Comparison of ENCODE assay signal across 10 mouse cellular contexts in genomic region chr6:85825886-85826285, GRCm38 (mm10).
"Had no signal": no experiment of that assay in that cellular context is flagged by ENCODE, and none has a peak within 500 bp of the region (broad histone marks: within the 10 kb centered on the region; RNA-seq: fewer than 3 reads in every experiment).

No protein-coding gene starts in this region.

- DNase-seq: gastrocnemius, postnatal 14 days; gastrocnemius, postnatal 36 days; heart, adult 18-20 months; heart, postnatal 14 days; heart, postnatal 36 days; kidney, adult 11 months; kidney, postnatal 10 days; layer of hippocampus, adult 9-11 months; layer of hippocampus, postnatal 36 days; left cerebral cortex, postnatal 4 days had no signal
